Mouse (Mus musculus) gastrocnemius, adult 8-10 months (tissue): ENCODE data around the gene Gimap9. TPM values are rescaled to one million over a fixed set of nuclear protein-coding genes. Genes with fewer than 3 reads are reported as not detected.

Experiments
- total RNA-seq, 4 experiments: library from RNA; stranded (reverse); gene quantifications; 2 replicates each; pipeline ENCODE4 v1.2.4; 2022

Gene Gimap9
- total RNA-seq, 4 experiments from 2014 or later = 0.40 to 1.0 (median 0.62) TPM

Other genes with a start within 250 kb of the Gimap9 start
- gene Zfp467, start 230.3 kb upstream of the Gimap9 start, total RNA-seq = 10 to 100 TPM; 42.9 to 63.5 (median 51.4) TPM
- gene Sspo, start 227.9 kb upstream of the Gimap9 start, total RNA-seq = 1 to 10 TPM in 1 of 4 experiments, under 1 TPM in 3; 0.24 to 1.1 (median 0.37) TPM
- 10 to 100 TPM; 41.6 to 49.2 (median 43.6) TPM for gene Atp6v0e2, start 138.5 kb upstream of the Gimap9 start, total RNA-seq
- 10 to 100 TPM; 20.8 to 25.0 (median 22.9) TPM for gene Lrrc61, start 121.3 kb upstream of the Gimap9 start, total RNA-seq
- 10 to 100 TPM in 2 of 4 experiments, 1 to 10 TPM in 2; 7.5 to 24.6 (median 14.4) TPM for gene Rarres2, start 103.3 kb upstream of the Gimap9 start, total RNA-seq
- not detected for gene Gm45021, start 86.5 kb upstream of the Gimap9 start, total RNA-seq
- 10 to 100 TPM; 28.9 to 35.0 (median 33.6) TPM for gene Repin1, start 82.2 kb upstream of the Gimap9 start, total RNA-seq
- gene Gm44965, start 82.2 kb upstream of the Gimap9 start, total RNA-seq = 1 to 10 TPM in 2 of 4 experiments, not detected in 2; 4.4 to 9.4 TPM
- 10 to 100 TPM in 2 of 4 experiments, 1 to 10 TPM in 2; 8.8 to 12.1 (median 9.9) TPM for gene Zfp775, start 74.1 kb upstream of the Gimap9 start, total RNA-seq
- 1 to 10 TPM in 1 of 4 experiments, under 1 TPM in 3; 0.56 to 1.2 (median 0.71) TPM for gene AI854703, start 49.4 kb upstream of the Gimap9 start, total RNA-seq
- 1 to 10 TPM; 1.3 to 2.0 (median 1.5) TPM for gene Gimap8, start 28.9 kb upstream of the Gimap9 start, total RNA-seq
- 1 to 10 TPM; 2.5 to 4.5 (median 3.9) TPM for gene Gimap4, start 8.4 kb downstream of the Gimap9 start, total RNA-seq
- gene Gimap6, start 32.1 kb downstream of the Gimap9 start, total RNA-seq = 1 to 10 TPM; 8.4 to 9.9 (median 9.1) TPM
- 1 to 10 TPM in 3 of 4 experiments, not detected in 1; 1.2 to 2.4 (median 1.4) TPM for gene Gm28053, start 42.5 kb downstream of the Gimap9 start, total RNA-seq
- gene Gimap7, start 42.5 kb downstream of the Gimap9 start, total RNA-seq = not detected
- 1 to 10 TPM; 1.5 to 3.1 (median 2.2) TPM for gene Gimap1, start 62.9 kb downstream of the Gimap9 start, total RNA-seq
- 1 to 10 TPM in 3 of 4 experiments, under 1 TPM in 1; 0.82 to 1.5 (median 1.2) TPM for gene Gimap5, start 70.1 kb downstream of the Gimap9 start, total RNA-seq
- not detected for gene Gimap3, start 94.7 kb downstream of the Gimap9 start, total RNA-seq
- gene Tmem176a, start 164.8 kb downstream of the Gimap9 start, total RNA-seq = 1 to 10 TPM; 1.3 to 4.8 (median 2.7) TPM
- 10 to 100 TPM in 1 of 4 experiments, 1 to 10 TPM in 3; 4.1 to 10.1 (median 7.2) TPM for gene Tmem176b, start 165.4 kb downstream of the Gimap9 start, total RNA-seq
- gene Aoc1, start 196.8 kb downstream of the Gimap9 start, total RNA-seq = not detected